Mouse (Mus musculus) embryonic stem cell, embryonic (primary cell): Measurements from ENCODE around the gene Nrip3.

ENCODE experiments used
- CTCF ChIA-PET, 4 experiments: fragments of 300-600 bp in 2 of 4; fragments of 350-600 bp in 2 of 4; sonication (Branson Sonifier 250); formaldehyde crosslinking; loops; one replicate each; lab custom pipeline; 2022; ENCODE audit warnings: inconsistent platforms in 2 of 4; lab: Charles Lee
- POLR2A ChIA-PET, 4 experiments: fragments of 300-600 bp in 2 of 4; fragments of 350-600 bp in 2 of 4; sonication (Branson Sonifier 250); formaldehyde crosslinking; loops; one replicate each; lab custom pipeline; 2022; ENCODE audit warnings: antibody characterized with exemption in 4 of 4, inconsistent platforms in 1 of 4; lab: Charles Lee

Nrip3 gene

GRCm38 (mm10) chr7:109790818-109791217 lies 9.0 kb upstream of the Nrip3 start:
- CTCF ChIA-PET, result interaction anchor here in 1 of 4 experiments (0.7 to 2.6 kb wide), 4 partner anchors 13 to 102 kb away, joined by 3 to 12 read pairs (median 6); no protein-coding TSS in a partner anchor
- POLR2A ChIA-PET, result interaction anchor here in 3 of 4 experiments (0.5 to 4.4 kb wide), 26 partner anchors 8 to 272 kb away, joined by 3 to 56 read pairs (median 6); partner anchors contain the start of genes Nrip3 (in 2 of the 3), Rpl27a (in 2 of the 3), Tmem41b (in 1 of the 3) and Tmem9b (in 1 of the 3)

- ChIA-PET POLR2A (interaction anchor here in 2 of 4 experiments (0.6 to 4.4 kb wide), 11 partner anchors 8 to 273 kb away, joined by 3 to 56 read pairs (median 5); partner anchors contain the start of genes Nrip3 (in 1 of the 2), Tmem9b (in 1 of the 2) and Zfp143 (in 1 of the 2)), CTCF (interaction anchor here in 1 of 4 experiments (0.8 kb wide), 1 partner anchor 352 kb away, joined by 3 read pairs; no protein-coding TSS in a partner anchor)
Measured at GRCm38 (mm10) chr7:109787860-109788259, 6.0 kb upstream of the Nrip3 start.

- POLR2A ChIA-PET, result no interaction called here
- CTCF ChIA-PET, result interaction anchor here in 2 of 4 experiments (1.0 to 1.1 kb wide), 2 partner anchors 22 kb away, joined by 3 read pairs; no protein-coding TSS in a partner anchor
Measured at GRCm38 (mm10) chr7:109783281-109783680, 1.5 kb upstream of the Nrip3 start.

- ChIA-PET POLR2A (interaction anchor here in 3 of 4 experiments (0.5 to 6.7 kb wide), 37 partner anchors 8 to 698 kb away, joined by 3 to 56 read pairs (median 4); partner anchors contain the start of genes Rpl27a (in 3 of the 3), Akip1 (in 1 of the 3), St5 (in 1 of the 3) and Tmem9b (in 1 of the 3)), CTCF (interaction anchor here in 2 of 4 experiments (0.8 to 2.1 kb wide), 5 partner anchors 11 to 382 kb away, joined by 3 to 9 read pairs (median 3); no protein-coding TSS in a partner anchor)
Measured at GRCm38 (mm10) chr7:109781087-109781469, 747 bp downstream of the Nrip3 start.

- ChIA-PET POLR2A (interaction anchor here in 1 of 4 experiments (0.8 kb wide), 1 partner anchor 17 kb away, joined by 4 read pairs; no protein-coding TSS in a partner anchor), CTCF (interaction anchor here in 1 of 4 experiments (0.7 kb wide), 1 partner anchor 14 kb away, joined by 3 read pairs; no protein-coding TSS in a partner anchor)
Measured at GRCm38 (mm10) chr7:109772251-109772650, 9.6 kb downstream of the Nrip3 start.

- CTCF ChIA-PET, result interaction anchor here in 1 of 4 experiments (0.8 kb wide), 1 partner anchor 17 kb away, joined by 3 read pairs; no protein-coding TSS in a partner anchor
- POLR2A ChIA-PET, result interaction anchor here in 1 of 4 experiments (1.0 kb wide), 1 partner anchor 20 kb away, joined by 3 read pairs; no protein-coding TSS in a partner anchor
Measured at GRCm38 (mm10) chr7:109768699-109769383, 13.0 kb downstream of the Nrip3 start.

- ChIA-PET POLR2A (interaction anchor here in 1 of 4 experiments (0.5 to 1.8 kb wide), 4 partner anchors 16 to 754 kb away, joined by 3 to 5 read pairs (median 4); partner anchors contain the start of gene Tmem9b), CTCF (interaction anchor here in 2 of 4 experiments (0.8 to 1.0 kb wide), 3 partner anchors 18 to 125 kb away, joined by 3 read pairs; no protein-coding TSS in a partner anchor)
Measured at GRCm38 (mm10) chr7:109767575-109768350, 14.1 kb downstream of the Nrip3 start.

GRCm38 (mm10) chr7:109764009-109764408 lies 17.8 kb downstream of the Nrip3 start:
- ChIA-PET POLR2A (interaction anchor here in 1 of 4 experiments (1.1 kb wide), 1 partner anchor 13 kb away, joined by 5 read pairs; no protein-coding TSS in a partner anchor), CTCF (no interaction called here)

GRCm38 (mm10) chr7:109756291-109756690 lies 25.5 kb downstream of the Nrip3 start:
- CTCF ChIA-PET, result no interaction called here
- POLR2A ChIA-PET, result interaction anchor here in 1 of 4 experiments (0.6 kb wide), 1 partner anchor 126 kb away, joined by 3 read pairs; no protein-coding TSS in a partner anchor

- ChIA-PET POLR2A (no interaction called here), CTCF (no interaction called here)
Measured at GRCm38 (mm10) chr7:109754034-109754433, 27.8 kb downstream of the Nrip3 start.

- POLR2A ChIA-PET, result interaction anchor here in 3 of 4 experiments (0.5 to 2.2 kb wide), 40 partner anchors 10 to 1392 kb away, joined by 3 to 18 read pairs (median 3); partner anchors contain the start of genes Akip1 (in 2 of the 3), Nrip3 (in 2 of the 3), Rpl27a (in 2 of the 3) and St5 (in 2 of the 3)
- CTCF ChIA-PET, result interaction anchor here (0.5 to 1.4 kb wide), 7 partner anchors 13 to 140 kb away, joined by 3 to 10 read pairs (median 3); no protein-coding TSS in a partner anchor
Measured at GRCm38 (mm10) chr7:109752008-109752925, 29.6 kb downstream of the Nrip3 start, which contains the start of gene Tmem9b. Gene Tmem9b, minus strand, starts transcription at chr7:109752875.

- ChIA-PET POLR2A (interaction anchor here in 3 of 4 experiments (0.5 to 2.2 kb wide), 36 partner anchors 10 to 310 kb away, joined by 3 to 18 read pairs (median 3); partner anchors contain the start of genes Akip1 (in 2 of the 3), Nrip3 (in 2 of the 3), Rpl27a (in 2 of the 3) and St5 (in 2 of the 3)), CTCF (interaction anchor here in 3 of 4 experiments (0.5 to 1.4 kb wide), 5 partner anchors 14 to 137 kb away, joined by 3 to 10 read pairs (median 3); no protein-coding TSS in a partner anchor)
Measured at GRCm38 (mm10) chr7:109751427-109752007, 30.3 kb downstream of the Nrip3 start.

GRCm38 (mm10) chr7:109747747-109748146 lies 34.1 kb downstream of the Nrip3 start:
- ChIA-PET POLR2A (interaction anchor here in 2 of 4 experiments (0.6 to 2.5 kb wide), 8 partner anchors 14 to 238 kb away, joined by 3 to 12 read pairs (median 3); no protein-coding TSS in a partner anchor), CTCF (interaction anchor here in 1 of 4 experiments (0.6 kb wide), 1 partner anchor 15 kb away, joined by 12 read pairs; no protein-coding TSS in a partner anchor)

GRCm38 (mm10) chr7:109741703-109742102 lies 40.1 kb downstream of the Nrip3 start:
- ChIA-PET CTCF (no interaction called here), POLR2A (interaction anchor here in 1 of 4 experiments (1.0 to 1.3 kb wide), 2 partner anchors 8 to 38 kb away, joined by 3 read pairs; partner anchors contain the start of genes Akip1 and St5)

GRCm38 (mm10) chr7:109741060-109741459 lies 40.8 kb downstream of the Nrip3 start:
- ChIA-PET CTCF (no interaction called here), POLR2A (interaction anchor here in 1 of 4 experiments (1.3 kb wide), 1 partner anchor 37 kb away, joined by 3 read pairs; the partner anchor contains the start of genes Akip1 and St5)
